Mouse (Mus musculus): Measurements from ENCODE around the gene Krt77.

DNA sequence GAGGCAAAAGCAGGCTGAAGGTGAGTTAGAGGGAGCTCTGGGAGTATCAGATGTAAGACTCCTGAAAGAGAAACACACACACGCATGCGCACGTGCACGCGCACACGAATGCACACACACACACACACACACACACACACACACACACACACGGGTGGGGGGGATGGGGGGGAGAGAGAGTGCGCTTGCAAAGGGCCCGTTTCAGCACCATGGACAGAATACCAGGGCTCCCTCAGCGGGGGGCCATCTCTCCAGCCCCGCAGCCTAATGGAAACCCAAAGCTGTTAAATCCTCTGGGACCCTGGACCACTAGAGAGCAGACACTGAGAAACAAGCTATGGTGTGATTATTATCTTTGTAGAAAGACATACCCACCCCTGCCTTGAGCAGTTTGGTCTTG is 10.3 kb upstream of the Krt77 start:
- TF ChIP-seq ZNF384 (IDR thresholded peaks at IDR 0.05; ENCODE audit: low read depth, low read length) (no peak), ZC3H11A (IDR thresholded peaks at IDR 0.05; ENCODE audit: borderline replicate concordance, low read depth, low read length) (no peak)

Measured in ES-E14 (cell line).